Mouse (Mus musculus) kidney, embryonic 15.5 days (tissue): ENCODE data around the gene Pcnx. TPM values are rescaled to one million over a fixed set of nuclear protein-coding genes. Genes with fewer than 3 reads are reported as not detected.

Experiments used
- polyA plus RNA-seq: library from polyadenylated mRNA; unstranded; fragments of >200 nt; fragmentation: Nextera tagmentation; extraction: Ambion mirVana; gene quantifications from 2 replicates; pipeline ENCODE4 v1.2.1, GENCODE M21; 2015

The Pcnx gene
- polyA plus RNA-seq, 1 experiment from 2014 or later: 10.2 TPM

Other genes with a start within 250 kb of the Pcnx start
- gene Ttc9, start 228.8 kb upstream of the Pcnx start, polyA plus RNA-seq: 1.2 and 1.4 TPM in 2 replicates
- 1.3 and 1.5 TPM in 2 replicates for gene Map3k9, start 78.8 kb upstream of the Pcnx start, polyA plus RNA-seq